Mouse (Mus musculus) midbrain, embryonic 14.5 days (tissue): ENCODE measurements around the gene Celf1. TPM values are rescaled to one million over a fixed set of nuclear protein-coding genes. Genes with fewer than 3 reads are reported as not detected.

Experiments used
- ATAC-seq: fragments of 200-750 bp; cut with Nextera tagmentation; 2 replicates; pipeline ENCODE4 v1.8.0; 2017; ENCODE audit warnings: moderate number of reproducible peaks, moderate library complexity; ENCODE audit not compliant: low FRiP score, low TSS enrichment
- DNase-seq: peaks from one replicate; pipeline ENCODE4 v3.0.0-alpha.2; 2015
- H3K27ac ChIP-seq: fragments of 300-500 bp; sonication (generic); replicated peaks from 2 replicates; pipeline ENCODE4 v1.5.1; 2014; ENCODE audit warnings: mild to moderate bottlenecking, low read depth, low read length, moderate library complexity
- H3K27me3 ChIP-seq: fragments of 300-500 bp; sonication (generic); 2 replicates; pipeline ENCODE4 v1.6.1; 2014; ENCODE audit warnings: low read length, control low read depth, mixed read lengths; ENCODE audit not compliant: control insufficient read depth, insufficient read depth
- H3K36me3 ChIP-seq: fragments of 300-500 bp; sonication (generic); 2 replicates; pipeline ENCODE4 v1.6.1; 2014; ENCODE audit warnings: low read length, control low read depth; ENCODE audit not compliant: control insufficient read depth, insufficient read depth
- H3K4me1 ChIP-seq: fragments of 300-500 bp; sonication (generic); 2 replicates; pipeline ENCODE4 v1.6.1; 2014; ENCODE audit warnings: mild to moderate bottlenecking, antibody characterized with exemption, low read length, control low read depth; ENCODE audit not compliant: control insufficient read depth, insufficient read depth
- H3K4me2 ChIP-seq: fragments of 300-500 bp; sonication (generic); 2 replicates; pipeline ENCODE4 v1.6.1; 2014; ENCODE audit warnings: mild to moderate bottlenecking, low read length, moderate library complexity
- H3K4me3 ChIP-seq: fragments of 300-500 bp; sonication (generic); replicated peaks from 2 replicates; pipeline ENCODE4 v1.5.1; 2014; ENCODE audit warnings: low read depth, low read length
- H3K9ac ChIP-seq: fragments of 300-500 bp; sonication (generic); replicated peaks from 2 replicates; pipeline ENCODE4 v1.6.1; 2014; ENCODE audit warnings: mild to moderate bottlenecking, low read length, moderate library complexity
- H3K9me3 ChIP-seq: fragments of 300-500 bp; sonication (generic); 2 replicates; pipeline ENCODE4 v1.6.1; 2016; ENCODE audit warnings: low read length, control low read depth, mixed read lengths; ENCODE audit not compliant: control insufficient read depth
- WGBS: fragments of 180-500 bp; shearing (Covaris S2); extraction: QIAGEN DNeasy Blood & Tissue Kit; methylation state at CpG from one replicate; pipeline ENCODE4 v1.1.7; 2014; 5-methylcytosine and 5-hydroxymethylcytosine counted together
- polyA plus RNA-seq: library from polyadenylated mRNA; unstranded; fragments of >200 nt; fragmentation: Nextera tagmentation; extraction: Ambion mirVana; gene quantifications from 2 replicates; pipeline ENCODE4 v1.2.1, GENCODE M21; 2014

Celf1 gene
- polyA plus RNA-seq, 1 experiment from 2014 or later = 95.3 TPM

- Histone ChIP-seq H3K4me2 (no peak overlapping the region), H3K27me3 (no peaks in the 10 kb centered on the region), H3K9ac (no peak overlapping the region), H3K27ac (no peak overlapping the region), H3K4me1 (peaks cover 9% of the 10 kb centered on the region), H3K9me3 (no peaks in the 10 kb centered on the region), H3K36me3 (peaks cover 77% of the 10 kb centered on the region), H3K4me3 (no peak overlapping the region)
- DNase-seq (no peak), ATAC-seq (no peak)
- WGBS = 95% methylated on average over 5 of the region's 5 CpGs
Observed at GRCm38 (mm10) chr2:91058435-91058834, 118.3 kb downstream of the Celf1 start.

DNA sequence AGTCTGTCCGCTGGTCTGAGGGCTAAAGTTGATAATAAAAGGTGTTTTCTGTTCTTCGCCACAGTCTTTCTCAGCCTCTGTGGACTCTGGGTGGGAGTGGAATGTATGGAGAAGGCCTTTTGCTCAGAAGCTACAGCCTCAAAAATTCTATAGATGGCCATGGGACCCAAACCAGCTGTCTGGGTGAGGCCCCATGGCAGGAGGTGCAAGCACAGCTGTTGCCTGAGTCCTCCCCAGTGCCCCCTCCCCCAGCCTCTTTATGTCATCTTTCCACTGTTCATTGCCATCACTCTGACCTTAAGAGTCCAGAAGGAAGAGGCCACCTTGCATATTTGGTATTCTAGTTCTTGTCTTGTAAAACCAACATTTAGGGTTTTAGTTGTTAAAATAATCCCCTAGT, 119.2 kb downstream of the Celf1 start:
- Histone ChIP-seq H3K9ac (no peak overlapping the region), H3K4me2 (no peak overlapping the region), H3K4me1 (peaks cover 9% of the 10 kb centered on the region), H3K27me3 (no peaks in the 10 kb centered on the region), H3K27ac (no peak overlapping the region), H3K4me3 (no peak overlapping the region), H3K9me3 (no peaks in the 10 kb centered on the region), H3K36me3 (peaks cover 87% of the 10 kb centered on the region)
- WGBS = 98% methylated on average over 2 of the region's 2 CpGs
- no peak for DNase-seq
- ATAC-seq = no peak

- Histone ChIP-seq H3K9ac (no peak overlapping the region), H3K27me3 (no peaks in the 10 kb centered on the region), H3K4me1 (no peaks in the 10 kb centered on the region), H3K4me2 (no peak overlapping the region), H3K27ac (no peak overlapping the region), H3K36me3 (peaks cover 88% of the 10 kb centered on the region), H3K4me3 (no peak overlapping the region), H3K9me3 (no peaks in the 10 kb centered on the region)
- DNase-seq (peak; percentile 75), ATAC-seq (peak; percentile 29; the same call in 1 of the 2 replicates)
- WGBS = 84% methylated on average over 10 of the region's 10 CpGs
Observed at GRCm38 (mm10) chr2:91060544-91061355, 120.6 kb downstream of the Celf1 start.

DNA sequence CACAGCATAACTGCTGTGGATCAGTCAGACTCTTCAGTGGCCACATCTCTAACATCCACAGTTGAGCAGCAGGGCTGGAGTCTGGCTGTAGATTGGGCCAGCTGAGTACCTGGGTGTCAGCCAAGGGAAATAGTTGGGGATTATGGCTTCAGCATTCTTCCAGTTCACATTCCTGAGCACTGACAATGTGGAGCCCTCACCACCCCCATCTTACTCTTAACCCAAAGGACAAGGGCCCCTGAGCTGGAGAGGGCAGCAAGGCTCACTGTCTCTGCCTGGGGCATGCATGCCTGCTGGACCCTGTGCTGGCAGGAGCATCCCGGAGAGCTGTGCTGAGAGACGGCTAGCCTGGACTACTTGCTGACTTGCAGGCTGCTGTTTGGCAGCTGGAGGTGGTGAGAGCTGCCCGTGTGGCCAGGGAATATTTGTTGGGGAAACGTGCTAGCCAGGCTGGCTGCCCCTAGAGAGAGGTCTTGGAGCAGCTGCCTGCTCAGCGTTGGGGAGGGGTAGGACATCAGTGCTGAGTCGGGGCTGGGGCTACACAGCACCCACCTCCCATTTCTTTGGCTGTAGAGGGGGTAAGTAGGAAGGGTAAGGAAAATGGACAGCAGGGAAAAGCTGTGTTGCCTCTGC, 121.8 kb downstream of the Celf1 start:
- Histone ChIP-seq H3K36me3 (peaks cover 84% of the 10 kb centered on the region), H3K9me3 (no peaks in the 10 kb centered on the region), H3K9ac (no peak overlapping the region), H3K4me2 (no peak overlapping the region), H3K27ac (no peak overlapping the region), H3K27me3 (no peaks in the 10 kb centered on the region), H3K4me1 (no peaks in the 10 kb centered on the region), H3K4me3 (no peak overlapping the region)
- DNase-seq (no peak), ATAC-seq (no peak)
- WGBS = 91% methylated on average over 6 of the region's 6 CpGs

GRCm38 (mm10) chr2:91062779-91063606, 122.8 kb downstream of the Celf1 start:
- Histone ChIP-seq H3K4me2 (no peak overlapping the region), H3K9me3 (no peaks in the 10 kb centered on the region), H3K27me3 (no peaks in the 10 kb centered on the region), H3K4me3 (no peak overlapping the region), H3K4me1 (no peaks in the 10 kb centered on the region), H3K36me3 (peaks cover 78% of the 10 kb centered on the region), H3K9ac (no peak overlapping the region), H3K27ac (no peak overlapping the region)
- DNase-seq (no peak), ATAC-seq (no peak)
- 94% methylated on average over 16 of the region's 16 CpGs for WGBS

- DNase-seq = no peak
- ATAC-seq = no peak
- H3K4me1 ChIP-seq = peaks cover 10% of the 10 kb centered on the region
- WGBS = 87% methylated on average over 6 of the region's 6 CpGs
- H3K9ac ChIP-seq = no peak overlapping the region
- no peaks in the 10 kb centered on the region for H3K27me3 ChIP-seq
- no peak overlapping the region for H3K27ac ChIP-seq
- no peak overlapping the region for H3K4me3 ChIP-seq
- H3K4me2 ChIP-seq = no peak overlapping the region
- no peaks in the 10 kb centered on the region for H3K9me3 ChIP-seq
- peaks cover 69% of the 10 kb centered on the region for H3K36me3 ChIP-seq
Observed at GRCm38 (mm10) chr2:91064211-91064610, 124.0 kb downstream of the Celf1 start.

DNA sequence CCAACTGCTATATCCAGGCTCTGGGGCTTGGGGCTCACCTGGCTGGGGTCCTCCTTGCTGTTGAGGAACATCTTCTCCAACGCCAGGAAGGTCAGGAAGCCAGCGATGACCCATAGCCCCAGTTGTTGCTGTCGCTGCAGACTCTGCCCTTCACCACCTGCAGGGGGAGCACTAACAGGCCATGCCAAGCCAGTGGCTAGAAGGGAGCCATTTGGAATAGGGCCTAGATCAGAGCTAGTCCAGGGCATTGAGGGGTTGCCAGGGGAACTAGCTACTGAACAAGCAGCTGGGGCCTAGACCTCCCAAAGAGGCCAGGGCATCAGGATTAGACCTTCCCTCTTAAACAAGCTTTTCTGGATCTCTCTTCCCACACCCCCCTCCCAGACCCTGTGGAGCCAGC, 125.4 kb downstream of the Celf1 start:
- Histone ChIP-seq H3K4me1 (peaks cover 15% of the 10 kb centered on the region), H3K4me3 (no peak overlapping the region), H3K36me3 (peaks cover 55% of the 10 kb centered on the region), H3K27me3 (no peaks in the 10 kb centered on the region), H3K27ac (no peak overlapping the region), H3K4me2 (no peak overlapping the region), H3K9ac (no peak overlapping the region), H3K9me3 (no peaks in the 10 kb centered on the region)
- ATAC-seq = no peak
- 47% methylated on average over 3 of the region's 3 CpGs for WGBS
- DNase-seq = peak; percentile 58

- Histone ChIP-seq H3K9me3 (no peaks in the 10 kb centered on the region), H3K27ac (no peak overlapping the region), H3K27me3 (no peaks in the 10 kb centered on the region), H3K4me2 (no peak overlapping the region), H3K4me3 (no peak overlapping the region), H3K4me1 (peaks cover 23% of the 10 kb centered on the region), H3K36me3 (peaks cover 50% of the 10 kb centered on the region), H3K9ac (no peak overlapping the region)
- ATAC-seq = no peak
- WGBS = 85% methylated on average over 3 of the region's 3 CpGs
- DNase-seq = no peak
Observed at GRCm38 (mm10) chr2:91066455-91066854, 126.3 kb downstream of the Celf1 start.
